Mouse (Mus musculus) small intestine, adult 2 months (tissue): ENCODE data around the gene Eml4. TPM values are rescaled to one million over a fixed set of nuclear protein-coding genes. Genes with fewer than 3 reads are reported as not detected.

Experiments
- H3K27ac ChIP-seq: fragments of 200-500 bp; 2 replicates; pipeline ENCODE4 v1.5.1; 2012; ENCODE audit warnings: low read depth, low read length, control low read depth, inconsistent platforms; ENCODE audit not compliant: insufficient read depth
- H3K27me3 ChIP-seq: fragments of 200-500 bp; 2 replicates; pipeline ENCODE4 v1.6.1; 2012; ENCODE audit warnings: mild to moderate bottlenecking, moderate library complexity, low read length, inconsistent platforms; ENCODE audit not compliant: control insufficient read depth, insufficient read depth
- H3K36me3 ChIP-seq: fragments of 200-500 bp; 2 replicates; pipeline ENCODE4 v1.6.1; 2012; ENCODE audit warnings: mild to moderate bottlenecking, low read length, control low read depth, inconsistent platforms; ENCODE audit not compliant: control insufficient read depth, insufficient read depth
- H3K4me1 ChIP-seq: fragments of 200-500 bp; 2 replicates; pipeline ENCODE4 v1.6.1; 2012; ENCODE audit warnings: low read length, inconsistent platforms, mixed read lengths; ENCODE audit not compliant: control insufficient read depth, insufficient read depth, insufficient read length
- H3K4me3 ChIP-seq: fragments of 200-500 bp; 2 replicates; pipeline ENCODE4 v1.5.1; 2012; ENCODE audit warnings: low read depth, mild to moderate bottlenecking, control low read depth, inconsistent platforms, low read length, moderate library complexity
- CTCF ChIP-seq: fragments of 200-500 bp; IDR thresholded peaks from 2 replicates; pipeline ENCODE4 v1.5.1; 2012; ENCODE audit warnings: low read depth, mild to moderate bottlenecking, control low read depth, inconsistent platforms, low read length, moderate library complexity, mixed read lengths; ENCODE audit not compliant: insufficient replicate concordance, insufficient read length; ENCODE audit errors: extremely low read depth
- POLR2A ChIP-seq: fragments of 200-500 bp; IDR thresholded peaks from 2 replicates; pipeline ENCODE4 v1.6.1; 2012; ENCODE audit warnings: low read depth, mild to moderate bottlenecking, control low read depth, inconsistent platforms, low read length, moderate library complexity
- WGBS: fragments of 180-500 bp; shearing (Covaris S2); methylation state at CpG from one replicate; pipeline ENCODE4 v1.1.7; 2018; 5-methylcytosine and 5-hydroxymethylcytosine counted together
- polyA plus RNA-seq: library from polyadenylated mRNA; depleted of rRNA; stranded (reverse); fragments of >200 nt; gene quantifications from 2 replicates; pipeline ENCODE4 v1.2.3, GENCODE M21; 2012

The Eml4 gene
- polyA plus RNA-seq, 1 experiment, result 8.9 TPM

- no peaks in the 10 kb centered on the region for H3K27me3 ChIP-seq
- TF ChIP-seq POLR2A, result no peak
- no peak for TF ChIP-seq CTCF
- peak overlapping the region; percentile 3; the same call in 1 of the 2 replicates for H3K27ac ChIP-seq
- H3K4me3 ChIP-seq, result no peak overlapping the region
- peaks cover 23% of the 10 kb centered on the region for H3K36me3 ChIP-seq
- peaks cover 10% of the 10 kb centered on the region; the same call in 1 of the 2 replicates for H3K4me1 ChIP-seq
- WGBS, result 28% methylated on average over 2 of the region's 2 CpGs
Observed at GRCm38 (mm10) chr17:83503693-83504092, 153.0 kb downstream of the Eml4 start.

- 74% methylated on average over 3 of the region's 3 CpGs for WGBS
- Histone ChIP-seq H3K4me1 (peaks cover 4% of the 10 kb centered on the region; the same call in 1 of the 2 replicates), H3K27me3 (no peaks in the 10 kb centered on the region), H3K4me3 (no peak overlapping the region), H3K36me3 (peaks cover 2% of the 10 kb centered on the region; the same call in 1 of the 2 replicates), H3K27ac (no peak overlapping the region)
- no peak for TF ChIP-seq CTCF
- TF ChIP-seq POLR2A, result no peak
Observed at GRCm38 (mm10) chr17:83512130-83512529, 161.4 kb downstream of the Eml4 start.

- TF ChIP-seq CTCF (no peak), POLR2A (no peak)
- under 1% methylated on average over 24 of the region's 24 CpGs for WGBS
Observed at GRCm38 (mm10) chr17:83513655-83514212, 163.0 kb downstream of the Eml4 start.

GRCm38 (mm10) chr17:83514213-83514701, 163.5 kb downstream of the Eml4 start:
- Histone ChIP-seq H3K4me3 (peak overlapping the region; percentile 69), H3K4me1 (peaks cover 4% of the 10 kb centered on the region; the same call in 1 of the 2 replicates), H3K27ac (peak overlapping the region; percentile 72), H3K27me3 (no peaks in the 10 kb centered on the region), H3K36me3 (no peaks in the 10 kb centered on the region)
- TF ChIP-seq POLR2A (peak; percentile 80), CTCF (no peak)
- under 1% methylated on average over 33 of the region's 33 CpGs for WGBS

More at GRCm38 (mm10) chr17:83513655-83514212, 163.0 kb downstream of the Eml4 start:
- peak overlapping the region; percentile 20 for H3K27ac ChIP-seq
- peak overlapping the region; percentile 69 for H3K4me3 ChIP-seq
- peaks cover 4% of the 10 kb centered on the region; the same call in 1 of the 2 replicates for H3K4me1 ChIP-seq
- no peaks in the 10 kb centered on the region for H3K36me3 ChIP-seq
- no peaks in the 10 kb centered on the region for H3K27me3 ChIP-seq

DNA sequence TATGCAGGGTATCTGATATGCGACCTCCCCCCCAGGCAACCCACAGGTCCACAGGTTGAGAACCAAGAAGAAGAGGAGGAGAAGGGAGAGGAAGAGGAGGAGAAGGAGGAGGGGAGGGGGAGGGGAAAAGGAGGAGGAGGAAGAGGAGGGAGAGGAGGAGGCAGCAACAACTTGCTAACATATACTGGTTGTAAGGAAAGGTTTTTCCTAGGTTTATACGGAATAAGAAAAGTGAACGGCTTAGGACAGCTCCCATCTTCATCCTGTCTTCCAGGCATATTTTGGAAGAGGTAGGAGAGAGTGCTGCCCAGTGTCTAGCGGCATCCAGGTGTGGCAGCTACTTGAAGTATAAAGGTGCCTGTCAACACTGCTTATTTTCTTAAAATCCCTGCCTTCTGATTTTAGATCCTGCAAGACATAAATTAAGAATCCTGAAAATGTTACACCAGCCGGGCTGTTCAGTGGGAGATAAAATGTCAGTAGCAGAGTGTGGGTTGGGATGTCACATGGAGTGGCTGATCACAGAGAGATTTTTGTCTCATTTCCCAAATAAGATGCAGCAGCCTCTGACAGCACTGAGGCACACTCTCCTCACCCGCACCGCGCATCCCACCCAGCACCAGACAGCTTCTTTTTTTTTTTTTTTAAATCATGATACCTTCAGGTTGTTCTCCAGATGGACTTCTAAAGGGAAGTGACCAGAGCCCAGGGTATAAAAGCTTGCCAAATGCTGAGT, 166.7 kb downstream of the Eml4 start, which contains the start of gene Cox7a2l:
TSS of gene Cox7a2l (minus strand) at position 51 of the 736 bp plus-strand sequence.
- TF ChIP-seq CTCF (no peak), POLR2A (no peak)
- 93% methylated on average over 8 of the region's 8 CpGs for WGBS
- 0 out of 2 replicates have a peak, but pooled peaks cover 2% of the 10 kb centered on the region for H3K27me3 ChIP-seq
- H3K27ac ChIP-seq, result no peak within 1 kb of the TSS
- peaks cover 4% of the 10 kb centered on the region; the same call in 1 of the 2 replicates for H3K4me1 ChIP-seq
- H3K4me3 ChIP-seq, result no peak within 1 kb of the TSS
- H3K36me3 ChIP-seq, result no peaks in the 10 kb centered on the region

DNA sequence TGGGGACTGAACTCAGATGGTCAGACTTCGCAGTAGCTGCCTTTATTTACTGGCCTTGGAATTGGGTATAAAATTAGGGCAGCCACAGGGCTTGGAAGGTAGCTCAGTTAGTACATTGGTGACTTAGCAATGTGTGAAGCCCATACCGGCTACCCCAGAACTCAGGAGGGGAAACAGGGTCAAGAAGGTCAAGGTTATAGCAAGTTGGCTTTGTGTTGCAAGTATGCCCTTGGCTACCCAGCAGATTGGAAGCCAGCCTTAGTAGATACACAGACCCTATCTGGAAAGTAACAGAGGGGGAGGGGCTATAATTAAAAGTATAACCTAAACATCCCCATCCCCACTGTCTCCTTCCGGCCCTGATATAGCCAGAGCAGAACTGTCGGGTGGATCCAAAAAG, 171.2 kb downstream of the Eml4 start:
- 91% methylated on average over 4 of the region's 4 CpGs for WGBS
- TF ChIP-seq POLR2A, result no peak
- TF ChIP-seq CTCF, result no peak

More for the DNA sequence above, 171.2 kb downstream of the Eml4 start:
- H3K27ac ChIP-seq, result no peak overlapping the region
- H3K4me1 ChIP-seq, result no peaks in the 10 kb centered on the region
- H3K27me3 ChIP-seq, result 0 out of 2 replicates have a peak, but pooled peaks cover 2% of the 10 kb centered on the region
- H3K4me3 ChIP-seq, result no peak overlapping the region
- H3K36me3 ChIP-seq, result no peaks in the 10 kb centered on the region
